Mouse (Mus musculus) cerebellum, adult 8-10 months (tissue): Measurements from ENCODE around the gene Nectin1.

Source experiments
- DNase-seq: peaks from one replicate; pipeline ENCODE4 v3.0.0; 2022

The Nectin1 gene

DNA sequence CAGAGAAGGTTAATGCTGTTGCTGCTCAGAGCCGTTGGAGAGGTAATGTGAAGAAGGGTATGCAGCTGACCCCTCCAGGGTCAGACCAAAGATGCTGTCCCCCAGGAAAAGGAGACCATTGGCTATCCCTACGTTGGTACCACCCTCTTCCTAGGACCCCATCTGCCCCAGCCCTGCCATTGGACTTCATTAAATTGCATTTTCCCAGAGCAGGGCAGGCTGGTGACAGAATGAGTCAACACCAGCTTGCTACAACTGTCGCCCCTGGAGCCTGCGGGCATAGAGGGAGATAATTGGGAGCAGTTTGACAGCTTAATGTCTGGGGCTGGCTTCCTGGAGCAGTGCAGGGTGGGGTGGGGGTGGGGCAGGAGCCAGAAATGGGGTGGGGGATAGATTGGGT is 25.0 kb downstream of the Nectin1 start:
- DNase-seq: no peak

DNA sequence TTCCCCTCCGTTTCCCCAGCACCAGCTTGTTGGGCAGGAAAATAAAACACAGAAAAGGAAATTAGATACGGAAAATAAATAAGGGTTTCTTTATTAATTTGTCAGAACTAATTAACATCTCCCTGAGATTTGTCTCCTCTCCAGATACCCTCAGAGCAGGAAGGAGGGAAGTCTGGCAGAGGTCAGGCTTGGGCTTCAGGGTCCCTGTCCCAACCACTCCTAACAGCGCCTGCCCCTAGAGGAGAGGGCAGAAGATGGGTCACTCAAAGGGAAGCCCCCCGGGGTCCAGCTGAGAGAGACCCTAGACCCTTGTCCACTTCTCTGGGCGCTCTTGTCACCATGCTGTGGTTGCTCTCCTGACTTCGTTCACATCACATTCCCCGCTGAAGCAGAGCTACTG is 25.4 kb downstream of the Nectin1 start:
- no peak for DNase-seq

DNA sequence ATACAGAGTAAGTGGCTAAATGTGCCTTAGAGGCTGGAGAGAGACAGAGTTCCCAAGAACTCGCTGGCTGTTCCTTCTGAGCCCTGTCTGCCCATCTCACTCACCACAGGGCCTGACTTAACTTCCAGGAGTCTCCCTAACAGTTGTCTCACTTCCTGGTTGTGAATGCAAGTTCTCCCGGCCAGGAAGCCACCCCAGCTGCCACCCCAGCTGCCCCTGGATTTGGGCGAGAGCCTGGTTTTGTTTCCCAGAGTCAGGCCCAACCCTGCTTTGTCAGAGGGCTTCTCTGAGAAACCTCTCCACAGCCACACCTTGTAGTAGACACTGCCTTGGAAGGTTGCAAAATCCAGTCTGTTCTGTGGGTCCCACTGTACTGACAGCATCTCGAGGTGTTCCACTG is 26.2 kb downstream of the Nectin1 start:
- no peak for DNase-seq

DNA sequence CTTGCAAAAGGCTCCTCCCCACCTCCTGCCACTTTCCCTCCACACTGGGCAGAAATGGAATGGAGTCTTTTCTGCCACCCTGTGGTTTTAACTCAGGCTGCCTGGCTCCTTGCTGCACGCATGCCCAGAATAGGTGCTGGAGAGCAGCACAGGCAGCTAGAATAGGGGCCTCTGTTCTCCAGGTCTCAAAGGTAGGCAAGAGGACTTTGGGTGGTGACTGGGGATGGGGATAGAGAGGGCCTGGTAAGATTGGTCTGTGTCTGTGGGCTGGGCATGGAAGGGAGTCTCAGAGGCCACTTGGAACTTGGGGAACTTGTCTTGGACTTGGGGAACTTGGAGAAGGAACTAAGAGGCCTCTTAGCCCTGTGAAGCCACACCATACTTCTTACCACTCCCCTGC is 27.3 kb downstream of the Nectin1 start:
- DNase-seq: no peak

DNA sequence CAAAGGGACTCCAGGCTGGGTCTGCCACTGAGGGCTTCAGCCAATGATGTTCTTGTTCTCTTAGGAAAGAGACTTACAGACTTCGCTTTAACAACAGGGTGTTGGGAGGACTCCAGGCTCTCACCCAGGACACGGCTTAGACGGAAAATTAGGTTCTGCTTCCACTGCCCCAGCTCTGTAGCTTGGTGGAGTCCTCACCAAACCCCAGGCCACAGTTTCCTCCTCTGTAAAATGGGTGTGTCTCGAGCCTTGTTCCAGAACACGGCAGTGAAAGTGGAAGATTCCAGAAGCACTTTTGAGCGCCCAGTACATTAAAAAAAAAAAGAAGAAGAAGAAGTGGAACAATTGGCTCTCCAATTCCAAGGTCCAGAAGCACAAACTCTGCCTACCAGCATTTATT is 28.7 kb downstream of the Nectin1 start:
- no peak for DNase-seq

DNA sequence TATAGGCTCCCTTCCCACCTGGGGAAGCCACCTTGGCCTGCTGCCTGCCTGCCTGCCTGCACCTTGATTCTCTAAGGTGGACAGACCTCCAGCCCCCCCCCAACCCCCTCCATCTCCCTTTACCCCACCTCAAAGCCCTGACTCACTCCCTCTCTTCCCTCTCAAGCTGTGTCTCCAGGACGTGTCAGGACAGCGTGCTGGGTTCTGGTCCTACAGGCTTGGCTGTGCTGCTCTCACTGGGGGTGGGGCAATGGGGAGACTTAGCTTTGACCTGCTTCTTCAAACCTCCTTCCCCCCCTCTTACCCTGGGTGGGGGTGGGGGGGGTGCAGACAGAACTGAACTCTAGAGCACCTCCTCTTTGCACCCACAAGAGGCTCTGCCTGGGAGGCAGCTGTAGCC is 29.7 kb downstream of the Nectin1 start:
- no peak for DNase-seq

DNA sequence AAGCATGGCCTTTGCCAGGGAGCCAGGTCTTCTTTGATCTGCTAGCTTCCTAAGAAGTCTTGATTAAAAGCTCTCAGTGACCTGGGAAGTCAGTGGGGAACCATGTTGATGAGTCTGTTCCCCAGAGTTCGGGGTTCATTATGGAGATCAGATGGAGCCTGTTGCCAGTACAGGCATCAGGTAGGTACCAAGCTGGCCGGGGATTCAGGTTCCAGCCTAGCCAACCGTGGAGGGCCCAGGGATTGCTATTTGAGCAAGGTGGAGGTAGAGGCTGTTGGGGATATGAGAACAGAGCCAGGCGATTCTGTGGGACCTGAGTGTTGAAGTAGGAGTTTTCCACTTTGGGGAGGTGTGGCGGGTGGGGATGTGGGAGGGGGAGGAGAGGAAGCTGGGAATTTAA is 30.6 kb downstream of the Nectin1 start:
- no peak for DNase-seq

DNA sequence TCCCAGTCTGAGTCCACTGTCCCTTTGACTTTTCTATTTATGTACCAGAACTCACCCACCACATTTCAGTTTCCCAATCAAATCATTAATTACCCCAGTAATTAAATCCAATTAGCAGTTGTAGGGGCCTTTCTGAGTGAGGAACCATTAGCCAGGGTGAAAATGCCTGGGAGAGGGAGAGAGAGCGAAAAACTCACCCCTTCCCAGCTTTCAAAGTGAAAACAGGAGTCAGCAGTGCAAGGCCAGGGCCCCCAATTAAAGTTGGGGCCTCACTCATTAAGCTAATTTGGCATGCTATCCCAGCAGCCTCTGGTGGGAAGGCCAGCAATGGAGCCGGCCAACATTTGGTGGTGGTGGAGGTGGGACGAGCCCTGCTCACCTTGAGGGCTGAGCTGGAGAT is 32.4 kb downstream of the Nectin1 start:
- DNase-seq: no peak

DNA sequence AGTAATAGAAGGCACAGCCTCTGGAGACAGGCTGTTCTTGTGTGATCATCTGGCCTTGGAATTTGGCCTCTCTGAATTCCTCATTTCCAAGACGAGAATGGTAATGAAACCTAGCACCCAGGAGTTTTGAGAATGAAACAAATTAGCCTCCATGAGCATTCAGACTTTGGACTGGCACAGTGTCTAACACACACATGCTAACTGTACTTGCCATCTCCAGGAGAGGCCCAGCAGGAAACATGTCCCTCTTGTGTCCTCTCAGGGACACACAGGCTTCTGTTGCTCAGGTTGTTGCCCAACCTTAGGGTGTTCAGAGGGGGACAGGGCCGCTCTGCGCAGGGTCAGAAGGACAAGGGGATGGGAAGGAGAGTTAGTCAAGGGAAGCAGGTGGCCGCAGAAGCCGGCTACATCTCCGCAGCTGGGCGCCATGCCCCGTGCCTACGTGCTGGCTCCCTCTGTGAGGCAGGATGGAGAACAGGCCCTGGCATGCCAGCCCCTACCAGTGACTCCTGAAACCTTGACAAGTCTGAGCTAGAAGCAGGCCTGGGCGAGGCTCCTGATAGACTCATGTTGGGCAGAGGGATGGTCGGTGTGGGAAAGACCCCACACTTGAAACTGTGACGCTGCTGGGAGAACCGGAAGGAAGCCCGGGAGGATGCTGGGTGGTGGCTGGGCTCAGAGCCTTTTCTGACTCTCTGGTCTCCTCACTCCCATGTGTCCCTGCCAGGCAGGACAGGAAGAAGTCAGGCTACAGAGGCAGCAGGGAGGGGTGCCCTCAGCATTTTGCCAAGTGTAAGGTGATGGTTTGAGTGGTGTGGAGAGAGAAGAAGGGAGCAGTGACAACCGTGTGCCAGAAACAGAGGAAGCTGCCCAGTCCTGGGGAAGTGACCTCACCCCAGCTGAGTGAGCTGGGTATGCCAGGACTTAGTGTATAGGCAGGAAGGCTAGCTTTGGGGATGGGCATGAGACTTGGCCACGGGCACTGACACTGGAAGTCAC is 33.9 kb downstream of the Nectin1 start:
- DNase-seq: peak; percentile 36

DNA sequence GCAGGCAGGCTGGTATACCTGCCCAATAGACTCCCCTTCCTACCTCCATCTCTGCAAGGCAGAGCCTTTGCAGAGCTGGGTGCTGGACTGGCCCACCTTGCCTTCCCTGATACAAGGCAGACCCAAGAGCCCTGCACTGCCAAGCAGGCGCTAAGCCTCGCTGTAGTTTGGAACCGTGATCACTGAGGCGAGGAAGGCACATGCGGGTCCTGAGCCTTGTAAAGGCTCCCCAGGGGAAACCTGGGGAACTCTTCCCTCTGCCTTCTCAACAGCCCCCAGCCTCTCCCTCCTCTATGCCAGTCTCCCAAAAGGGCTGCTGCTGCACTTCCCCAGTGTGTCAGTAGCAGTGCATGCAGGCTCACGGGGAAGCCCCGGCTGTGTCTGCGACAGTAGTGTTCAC is 37.1 kb downstream of the Nectin1 start:
- DNase-seq: no peak

DNA sequence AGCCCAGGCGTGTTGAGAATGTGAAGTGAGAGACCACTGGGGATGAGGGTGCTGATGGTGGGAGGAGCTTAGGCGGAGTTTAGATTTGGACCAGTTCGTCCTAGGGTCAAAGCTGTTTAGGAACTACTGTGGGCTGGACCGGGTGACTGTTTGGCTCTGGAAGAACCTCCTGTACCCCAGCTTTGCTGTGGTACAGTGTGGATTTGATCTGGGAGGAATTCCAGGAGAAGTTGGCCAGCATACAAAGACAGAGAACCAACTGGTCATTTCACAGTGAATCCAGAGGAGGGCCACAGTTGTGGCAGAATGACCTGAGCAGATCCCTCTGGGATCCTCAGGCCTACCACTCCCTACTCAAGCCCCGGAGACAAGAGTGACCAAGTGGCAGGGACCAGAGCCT is 38.6 kb downstream of the Nectin1 start:
- no peak for DNase-seq

DNA sequence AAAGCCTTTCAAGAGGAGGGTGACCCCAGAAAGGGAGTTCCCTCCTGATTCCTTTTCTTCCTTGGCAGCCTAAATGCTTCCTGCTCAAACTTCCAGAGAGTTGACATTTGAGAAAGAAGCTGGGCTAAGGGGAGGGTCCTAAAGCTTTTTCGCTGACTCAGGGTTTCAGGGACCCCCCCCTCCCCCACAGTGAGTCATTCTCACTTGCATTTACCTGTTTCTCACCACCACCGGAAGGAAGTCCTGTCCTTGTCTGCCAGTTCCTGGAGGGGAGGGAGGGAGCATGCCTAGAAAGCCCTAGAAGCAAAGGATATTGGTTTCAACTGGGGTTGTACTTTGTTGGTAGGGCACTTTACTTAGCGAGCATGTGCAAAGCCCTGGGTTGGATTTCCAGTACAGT is 40.2 kb downstream of the Nectin1 start:
- DNase-seq: no peak

DNA sequence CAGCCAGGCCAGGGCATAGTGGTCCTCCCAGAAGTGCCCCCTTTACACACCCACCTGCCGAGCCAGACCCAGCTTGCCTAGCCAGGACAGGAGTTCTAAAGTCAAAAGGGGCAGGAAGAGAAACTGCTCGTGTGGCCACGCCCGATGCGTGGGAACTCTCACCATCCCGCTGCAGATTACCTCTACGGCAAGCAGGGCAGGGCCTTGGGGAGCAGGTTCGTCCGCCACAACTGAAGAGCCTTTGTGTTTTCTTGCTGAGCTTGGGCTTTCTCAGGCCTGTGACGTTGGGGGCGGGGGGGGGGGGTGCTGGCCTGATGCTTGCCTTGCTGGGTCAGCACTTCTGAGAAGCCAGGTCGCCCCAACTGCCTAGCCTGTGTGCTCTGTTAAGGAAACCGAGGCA is 41.1 kb downstream of the Nectin1 start:
- no peak for DNase-seq

DNA sequence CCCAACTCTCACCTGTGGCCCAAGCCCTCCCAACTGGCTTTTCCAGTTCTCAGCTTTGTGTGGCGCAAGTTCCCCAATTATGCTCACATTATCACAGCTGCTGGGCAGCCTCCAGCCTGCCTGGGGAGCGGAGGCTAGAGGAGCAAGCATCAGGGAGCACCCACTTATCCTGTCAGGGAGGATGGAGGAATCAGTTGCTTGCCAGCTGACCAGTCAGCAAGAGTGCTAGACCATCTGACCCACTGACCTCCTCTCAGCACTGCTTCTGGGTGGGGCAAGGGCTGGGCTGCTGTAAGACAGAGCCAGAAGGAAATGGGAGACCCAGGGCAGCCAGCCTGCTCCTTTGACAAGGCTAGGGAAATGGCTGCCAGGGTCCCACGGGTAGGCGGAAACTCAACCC is 43.8 kb downstream of the Nectin1 start:
- DNase-seq: no peak

DNA sequence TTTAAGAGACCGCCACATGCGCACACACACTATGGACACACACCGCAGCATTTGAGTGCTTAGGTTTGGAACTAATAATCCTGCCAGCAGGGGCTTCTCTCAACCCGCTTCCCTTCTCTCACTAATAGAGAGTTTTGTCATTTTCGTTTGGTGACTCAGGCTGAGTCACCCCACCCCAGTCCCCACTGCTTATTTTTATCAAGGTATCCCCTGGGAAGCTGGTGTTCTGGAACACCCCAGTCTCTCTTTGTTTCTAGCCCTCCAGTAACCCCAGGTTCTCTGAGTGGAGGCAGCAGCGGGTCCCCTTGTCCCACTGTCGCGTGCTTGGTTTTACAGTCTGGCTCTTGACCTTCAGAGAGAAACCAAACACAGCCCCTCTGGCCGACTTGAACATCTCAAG is 48.9 kb downstream of the Nectin1 start:
- DNase-seq: no peak

DNA sequence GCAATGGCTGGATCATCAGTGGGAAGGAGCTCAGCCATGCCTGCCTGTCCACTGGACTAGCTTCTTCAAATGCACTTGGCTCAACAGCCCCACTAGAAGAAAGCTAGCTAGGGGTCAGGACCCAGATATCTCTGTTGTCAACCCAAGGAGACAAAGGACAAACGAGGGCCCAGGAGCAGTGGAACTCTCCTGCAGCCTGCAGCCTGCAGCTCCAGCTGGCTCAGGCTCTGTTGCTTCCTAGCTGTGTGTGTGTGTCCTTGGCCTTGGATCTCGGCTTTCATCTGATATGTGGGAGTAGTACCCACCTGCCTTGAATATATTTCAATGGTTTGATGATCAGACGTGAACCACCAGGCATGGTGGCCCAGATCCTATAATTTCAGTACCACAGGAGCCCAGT is 49.6 kb downstream of the Nectin1 start:
- DNase-seq: no peak

DNA sequence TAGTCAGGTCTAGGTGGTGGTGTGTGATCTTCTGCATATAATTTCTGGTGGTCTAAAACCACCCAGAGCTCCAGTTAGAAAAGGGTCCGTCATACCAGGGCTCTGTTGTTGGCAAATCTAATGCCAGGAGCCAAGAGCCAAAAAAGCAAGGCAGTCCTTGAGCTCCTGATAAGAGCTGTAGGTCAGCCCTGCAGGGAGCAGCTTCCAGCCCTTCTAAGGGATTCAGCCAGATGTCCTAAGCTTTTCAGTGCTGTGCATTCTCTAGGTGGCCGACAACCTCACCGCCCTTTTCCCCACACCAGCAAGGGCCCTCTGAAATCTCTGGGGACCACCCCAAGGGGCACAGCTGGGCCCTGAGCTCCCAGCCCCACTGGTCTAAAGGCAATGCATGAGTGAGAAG is 52.2 kb downstream of the Nectin1 start:
- DNase-seq: no peak

DNA sequence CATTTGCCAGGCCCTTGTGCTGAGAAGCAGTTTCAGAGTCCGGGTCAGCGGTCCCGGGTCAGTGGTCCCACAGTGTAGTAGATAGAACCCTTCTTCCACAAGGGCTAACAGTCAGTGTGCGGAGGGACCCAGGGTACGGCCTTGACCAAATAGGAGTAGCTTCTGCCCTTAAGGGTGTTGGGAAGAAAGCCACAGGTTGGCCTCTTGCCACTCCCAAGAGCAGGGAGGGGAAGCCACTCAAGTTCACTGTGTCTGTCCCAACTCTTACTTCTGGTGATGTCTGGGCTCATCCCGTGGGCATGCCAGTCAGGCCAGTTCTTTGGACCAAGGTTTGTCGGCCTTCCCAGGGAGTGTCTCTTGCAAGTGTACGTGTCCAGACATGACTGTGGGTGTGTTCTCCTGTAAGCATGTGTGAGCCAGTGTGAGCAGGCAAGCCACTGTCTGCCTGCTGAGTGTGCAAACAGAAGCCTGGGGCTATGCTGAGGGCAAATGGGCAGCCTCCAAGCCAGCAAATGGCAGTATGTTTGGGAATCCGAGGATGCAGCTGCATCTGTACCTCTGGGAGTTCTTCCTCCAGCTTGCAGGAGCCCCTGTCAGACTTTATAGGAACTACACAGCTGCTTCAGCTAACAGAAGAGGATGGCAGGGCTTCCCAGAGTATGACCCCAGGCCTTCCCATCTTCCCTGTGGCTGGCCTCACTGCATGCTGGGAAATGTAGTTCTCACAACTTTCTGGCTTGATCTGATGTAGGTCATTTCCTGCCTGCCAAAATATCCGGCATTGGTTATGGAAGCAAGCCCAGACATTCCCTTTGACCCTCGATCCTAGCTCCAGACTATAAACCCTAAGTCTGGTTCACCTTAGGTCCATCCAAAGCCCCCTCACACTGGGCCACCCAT is 53.3 kb downstream of the Nectin1 start:
- no peak for DNase-seq

DNA sequence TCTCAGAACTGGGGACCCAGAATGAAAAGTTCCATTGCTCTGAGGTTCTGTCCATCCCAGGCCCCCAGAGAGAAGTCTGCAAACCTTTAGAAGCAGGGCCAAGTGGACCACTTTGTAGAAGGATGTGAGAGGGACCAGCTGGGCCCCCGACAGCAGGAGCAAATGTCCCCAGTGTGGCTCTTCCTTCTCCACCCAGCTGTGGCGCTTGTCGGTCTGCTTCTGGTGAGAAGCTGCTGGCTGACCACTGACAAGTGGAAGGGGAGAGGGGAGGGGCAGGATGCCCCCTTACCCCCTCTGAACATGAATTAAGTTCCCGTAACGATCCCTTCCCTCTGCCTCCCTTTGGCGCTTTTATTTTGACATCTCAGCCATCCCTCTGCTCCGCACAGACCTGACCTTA is 54.0 kb downstream of the Nectin1 start:
- no peak for DNase-seq

DNA sequence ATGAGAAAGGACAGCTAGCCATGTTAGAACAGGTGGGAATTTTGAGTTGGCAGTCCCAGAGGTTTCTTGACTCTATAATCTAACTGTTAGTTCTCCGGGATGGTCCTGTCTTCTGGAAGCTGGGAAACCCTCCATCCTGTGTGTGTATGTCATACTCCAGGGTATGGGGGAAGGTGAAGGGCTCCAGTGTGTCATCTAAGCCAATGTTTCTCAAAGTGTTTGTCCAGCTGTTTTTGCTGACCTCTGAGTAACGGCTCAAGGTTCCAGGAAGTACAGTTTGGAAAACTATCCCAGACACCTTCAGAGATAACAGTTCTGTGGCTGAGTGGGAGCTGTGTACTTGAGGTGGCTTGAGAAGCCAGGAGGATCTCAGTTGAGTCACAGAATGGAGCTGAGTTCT is 56.7 kb downstream of the Nectin1 start:
- DNase-seq: no peak

DNA sequence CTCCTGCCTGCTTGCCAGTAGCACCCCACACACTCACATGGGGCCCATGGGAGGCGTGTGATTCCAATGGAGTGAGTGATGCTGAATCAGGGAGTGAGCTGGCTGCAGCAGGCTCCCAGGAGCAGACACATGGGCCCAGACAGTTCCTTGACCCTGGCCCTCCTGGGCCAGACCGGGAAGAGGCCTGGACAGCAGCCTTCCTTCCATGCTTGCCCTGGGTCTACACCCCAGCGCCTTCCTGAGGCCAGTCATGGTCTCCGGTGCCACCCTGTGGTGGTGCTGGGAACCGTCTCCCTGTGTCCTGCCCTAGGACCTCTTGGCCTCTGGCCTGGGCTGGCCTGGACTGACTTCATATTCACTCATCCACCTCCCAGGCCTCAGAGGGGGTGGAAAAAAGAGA is 58.1 kb downstream of the Nectin1 start:
- peak; percentile 73 for DNase-seq

DNA sequence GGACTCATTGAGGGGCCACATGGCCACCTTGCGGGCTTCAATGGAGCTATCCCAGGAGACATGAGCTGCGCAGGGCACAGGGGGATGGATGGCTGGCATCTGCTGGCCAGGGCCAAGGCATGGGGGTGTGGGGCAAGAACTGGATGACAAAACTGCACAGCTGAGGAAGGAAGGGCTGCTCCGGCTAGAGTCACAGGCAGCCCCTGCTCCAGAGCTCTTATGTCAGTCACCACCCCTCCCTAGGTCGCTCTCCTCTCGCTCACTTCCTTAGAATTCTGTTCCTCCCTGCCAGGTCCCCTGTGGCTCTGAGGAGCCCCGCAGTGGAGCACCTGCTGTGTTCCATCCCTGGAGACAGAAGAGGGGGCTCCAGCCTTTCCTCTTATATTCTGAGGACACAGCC is 63.8 kb downstream of the Nectin1 start:
- DNase-seq: no peak

DNA sequence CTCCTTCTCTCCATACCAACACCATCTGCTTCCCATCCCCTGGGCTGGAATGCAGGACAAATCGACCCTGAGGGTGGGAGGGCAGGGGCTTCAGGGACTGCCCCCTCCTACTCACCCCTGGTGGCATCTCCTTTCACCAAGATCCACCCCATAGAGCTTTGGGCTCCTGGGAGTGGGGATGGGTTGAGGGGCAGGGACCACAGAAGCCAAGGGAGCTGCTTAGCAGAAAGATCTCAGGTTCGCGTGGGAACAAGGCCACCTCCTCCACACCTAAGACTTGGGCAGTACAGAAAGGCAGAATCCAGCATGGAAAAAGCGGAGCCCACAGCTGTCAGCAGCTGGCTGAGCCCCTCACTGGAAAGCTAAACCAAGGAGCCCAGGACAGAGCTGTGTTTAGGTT is 64.3 kb downstream of the Nectin1 start:
- no peak for DNase-seq

DNA sequence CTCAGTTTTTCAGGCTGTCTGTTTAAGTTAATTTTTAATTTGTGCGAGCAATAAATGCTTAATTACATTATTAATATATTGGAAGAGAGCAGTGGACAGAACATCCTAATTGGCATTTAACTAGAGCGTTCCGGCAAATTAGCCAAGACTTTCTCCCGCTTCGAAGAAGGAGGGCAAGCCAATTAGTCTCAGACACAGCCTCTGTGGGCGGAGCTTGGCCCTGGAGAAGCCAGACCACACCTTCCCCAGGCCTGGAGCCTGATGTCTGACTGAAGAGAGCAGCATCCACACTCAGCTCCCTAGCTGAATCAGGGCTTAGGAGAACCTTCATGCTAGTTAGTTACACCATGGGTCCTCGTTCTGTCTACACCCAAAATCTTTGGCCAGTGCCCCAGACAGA is 64.8 kb downstream of the Nectin1 start:
- no peak for DNase-seq
